Mouse (Mus musculus) CH12.LX (cell line): Measurements from ENCODE around the gene Sertad1. TPM values are rescaled to one million over a fixed set of nuclear protein-coding genes. Genes with fewer than 3 reads are reported as not detected.

Source experiments
- DNase-seq: peaks from one replicate; pipeline ENCODE4 v3.0.0-alpha.2; 2013; ENCODE audit errors: extremely low read depth
- H3K27ac ChIP-seq: 2 replicates; pipeline ENCODE4 v1.5.1; 2012; ENCODE audit warnings: low read depth, mild to moderate bottlenecking, control low read depth, moderate library complexity; ENCODE audit not compliant: insufficient read depth
- H3K27me3 ChIP-seq: replicated peaks from 2 replicates; pipeline ENCODE3; 2012; ENCODE audit warnings: inconsistent platforms
- H3K36me3 ChIP-seq, 2 experiments: replicated peaks in 1 of 2; 2 replicates each; pipeline versions ENCODE3 to v1.6.1; 2012; ENCODE audit warnings: inconsistent platforms in 1 of 2, low read length in 1 of 2, mild to moderate bottlenecking in 1 of 2, mixed read lengths in 1 of 2, moderate library complexity in 1 of 2; ENCODE audit not compliant: control insufficient read depth in 1 of 2, insufficient read depth in 1 of 2
- H3K4me1 ChIP-seq, 2 experiments: 2 replicates each; pipeline ENCODE4 v1.6.1; 2012; ENCODE audit warnings: inconsistent platforms in 1 of 2, moderate library complexity in 1 of 2; ENCODE audit not compliant: insufficient read depth in 2 of 2, control insufficient read depth in 1 of 2
- H3K4me2 ChIP-seq: 2 replicates; pipeline ENCODE4 v1.6.1; 2012; ENCODE audit warnings: low read depth, mild to moderate bottlenecking, control low read depth; ENCODE audit not compliant: poor library complexity, insufficient read depth, severe bottlenecking
- H3K4me3 ChIP-seq, 3 experiments: fragments of 150-350 bp in 1 of 3; sonication (generic) in 1 of 3; replicated peaks in 1 of 3; 2 replicates each; pipeline versions ENCODE3 to v1.5.1; 2011 to 2012; ENCODE audit warnings: low read depth in 2 of 3, low read length in 2 of 3, mild to moderate bottlenecking in 2 of 3, moderate library complexity in 2 of 3, control low read depth in 1 of 3, improper control_type of control experiment in 1 of 3, inconsistent platforms in 1 of 3, mixed read lengths in 1 of 3; ENCODE audit not compliant: poor library complexity in 1 of 3
- H3K79me2 ChIP-seq: replicated peaks from 2 replicates; pipeline ENCODE4 v1.6.1; 2012; ENCODE audit warnings: mild to moderate bottlenecking, moderate library complexity; ENCODE audit not compliant: control insufficient read depth, poor library complexity, insufficient read depth, severe bottlenecking; ENCODE audit errors: extremely low read depth
- H3K9ac ChIP-seq: 2 replicates; pipeline ENCODE4 v1.6.1; 2012; ENCODE audit warnings: low read depth, mild to moderate bottlenecking, control low read depth, moderate library complexity; ENCODE audit not compliant: insufficient read depth
- H3K9me3 ChIP-seq: replicated peaks from 2 replicates; pipeline ENCODE3; 2012; ENCODE audit warnings: low read length, inconsistent platforms, mixed read lengths
- CTCF ChIP-seq, 2 experiments: IDR thresholded peaks in 1 of 2; conservative IDR thresholded peaks in 1 of 2; 2 replicates each; pipeline ENCODE4 v1.5.1; 2011 to 2012; ENCODE audit warnings: low read depth in 2 of 2, low read length in 2 of 2, improper control_type of control experiment in 1 of 2, inconsistent platforms in 1 of 2, mild to moderate bottlenecking in 1 of 2, moderate library complexity in 1 of 2
- EP300 ChIP-seq: IDR thresholded peaks from 2 replicates; pipeline ENCODE4 v1.6.1; 2011; ENCODE audit warnings: low read length, improper control_type of control experiment
- GABPA ChIP-seq: IDR thresholded peaks from 2 replicates; pipeline ENCODE4 v1.6.1; 2012; ENCODE audit warnings: low read depth, low read length, improper control_type of control experiment, inconsistent platforms; ENCODE audit not compliant: insufficient replicate concordance
- JUN ChIP-seq: IDR thresholded peaks from 2 replicates; pipeline ENCODE4 v1.6.1; 2011; ENCODE audit warnings: low read depth, mild to moderate bottlenecking, low read length, improper control_type of control experiment, moderate library complexity; ENCODE audit not compliant: insufficient read depth
- JUND ChIP-seq: conservative IDR thresholded peaks from 2 replicates; pipeline ENCODE4 v1.6.1; 2011; ENCODE audit warnings: low read depth, low read length, improper control_type of control experiment
- MAFK ChIP-seq: IDR thresholded peaks from 2 replicates; pipeline ENCODE4 v1.6.1; 2011; ENCODE audit warnings: low read length, improper control_type of control experiment; ENCODE audit not compliant: insufficient replicate concordance
- MAX ChIP-seq: IDR thresholded peaks from 2 replicates; pipeline ENCODE4 v1.6.1; 2011; ENCODE audit warnings: low read length, improper control_type of control experiment
- MEF2A ChIP-seq: IDR thresholded peaks from 2 replicates; pipeline ENCODE4 v1.6.1; 2014; ENCODE audit warnings: low read depth, mild to moderate bottlenecking, inconsistent platforms, low read length, improper control_type of control experiment, borderline replicate concordance
- NELFE ChIP-seq: IDR thresholded peaks from 2 replicates; pipeline ENCODE4 v1.6.1; 2011; ENCODE audit warnings: low read depth, low read length, improper control_type of control experiment
- POLR2A ChIP-seq: IDR thresholded peaks from 2 replicates; pipeline ENCODE4 v1.6.1; 2011; ENCODE audit warnings: low read depth, mild to moderate bottlenecking, improper control_type of control experiment, low read length
- POLR2AphosphoS2 ChIP-seq: IDR thresholded peaks from 2 replicates; pipeline ENCODE4 v1.6.1; 2011; ENCODE audit warnings: low read depth, low read length, improper control_type of control experiment
- RAD21 ChIP-seq: IDR thresholded peaks from 2 replicates; pipeline ENCODE4 v1.6.1; 2011; ENCODE audit warnings: low read depth, mild to moderate bottlenecking, low read length, improper control_type of control experiment, moderate library complexity
- SMC3 ChIP-seq: IDR thresholded peaks from 2 replicates; pipeline ENCODE4 v1.6.1; 2011; ENCODE audit warnings: low read depth, low read length, improper control_type of control experiment
- TCF12 ChIP-seq: IDR thresholded peaks from 2 replicates; pipeline ENCODE4 v1.6.1; 2014; ENCODE audit warnings: low read depth, mild to moderate bottlenecking, inconsistent platforms, low read length, improper control_type of control experiment
- UBTF ChIP-seq: IDR thresholded peaks from 2 replicates; pipeline ENCODE4 v1.6.1; 2012; ENCODE audit warnings: low read depth, mild to moderate bottlenecking, inconsistent platforms, low read length, improper control_type of control experiment, moderate library complexity
- ZKSCAN1 ChIP-seq: IDR thresholded peaks from 2 replicates; pipeline ENCODE4 v1.6.1; 2012; ENCODE audit warnings: low read depth, inconsistent platforms, low read length, improper control_type of control experiment, borderline replicate concordance
- dilution Hi-C: fragments of 300-500 bp; cut with MboI; formaldehyde crosslinking; loops from 2 replicates; pipeline ENCODE4 v1.14.3; 2020; ENCODE audit warnings: low sequenced_read_pairs; ENCODE audit not compliant: extremely low pct_unique_long_range_greater_than_20kb, extremely low pct_ligation_motif_present
- in situ Hi-C: fragments of 300-500 bp; cut with MboI; formaldehyde crosslinking; loops from 3 replicates; pipeline ENCODE4 v1.14.3; 2019; ENCODE audit warnings: low sequenced_read_pairs, low pct_ligation_motif_present, low pct_unique_long_range_greater_than_20kb, mixed read lengths
- polyA plus RNA-seq: library from polyadenylated mRNA; unstranded; fragments of >175 nt; gene quantifications from 2 replicates; pipeline ENCODE4 v1.2.1, GENCODE M21; 2012; ENCODE audit warnings: low read depth; ENCODE audit not compliant: insufficient read length
- total RNA-seq, 2 experiments: library from RNA; depleted of rRNA; stranded (reverse); fragments of 300-350 nt in 1 of 2; fragments of >200 nt in 1 of 2; gene quantifications; 2 replicates each; pipeline ENCODE4 v1.2.3; 2012 to 2014

The Sertad1 gene
- total and polyA plus RNA-seq, 3 experiments = 5.0 to 9.1 (median 8.3) TPM

GRCm38 (mm10) chr7:27529070-27529469, 42.4 kb downstream of the Sertad1 start:
- Histone ChIP-seq H3K79me2 (no peaks in the 10 kb centered on the region), H3K9ac (no peak overlapping the region), H3K4me1 (peaks cover 0 to 12% of the 10 kb centered on the region in 2 experiments; a peak in 2 of 4 replicates), H3K27ac (no peak overlapping the region), H3K9me3 (no peaks in the 10 kb centered on the region), H3K4me3 (no peak overlapping the region), H3K4me2 (no peak overlapping the region), H3K27me3 (no peaks in the 10 kb centered on the region), H3K36me3 (peaks cover 7 to 16% of the 10 kb centered on the region in 2 experiments)
- DNase-seq = no peak
- TF ChIP-seq POLR2A = no peak
- TF ChIP-seq CTCF (conservative IDR thresholded peaks at IDR 0.05 in 1 of 2, IDR thresholded peaks at IDR 0.05 in 1 of 2; ENCODE audit: low read depth in 2 of 2, low read length in 2 of 2) = no peak
- TF ChIP-seq MEF2A = no peak
- no peak for TF ChIP-seq EP300
- TF ChIP-seq UBTF = no peak
- TF ChIP-seq MAX = no peak
- TF ChIP-seq JUN = no peak
- TF ChIP-seq TCF12 = no peak
- TF ChIP-seq GABPA = no peak
- no peak for TF ChIP-seq MAFK
- dilution Hi-C loops (no loop called here), in situ Hi-C loops (loop anchor here (10.0 kb wide), 1 partner anchor 194 kb away; the partner anchor contains the start of gene Ltbp4)

GRCm38 (mm10) chr7:27530937-27531336, 44.2 kb downstream of the Sertad1 start:
- Histone ChIP-seq H3K4me3 (no peak overlapping the region), H3K4me1 (peaks cover 2 to 6% of the 10 kb centered on the region in 2 experiments; a peak in 2 of 4 replicates), H3K9ac (no peak overlapping the region), H3K79me2 (no peaks in the 10 kb centered on the region), H3K27me3 (no peaks in the 10 kb centered on the region), H3K36me3 (peaks cover 13 to 26% of the 10 kb centered on the region in 2 experiments), H3K4me2 (no peak overlapping the region), H3K9me3 (no peaks in the 10 kb centered on the region), H3K27ac (no peak overlapping the region)
- dilution Hi-C loops = no loop called here
- TF ChIP-seq SMC3 (no peak), RAD21 (peak; percentile 17), CTCF (conservative IDR thresholded peaks at IDR 0.05 in 1 of 2, IDR thresholded peaks at IDR 0.05 in 1 of 2; ENCODE audit: low read depth in 2 of 2, low read length in 2 of 2) (peak in 1 of 2 experiments; percentile 37; a peak in 2 of 4 replicates), NELFE (no peak), TCF12 (no peak), JUND (no peak)
- in situ Hi-C loops = no loop called here
- DNase-seq = no peak

GRCm38 (mm10) chr7:27531707-27532106, 45.0 kb downstream of the Sertad1 start:
- Histone ChIP-seq H3K4me3 (no peak overlapping the region), H3K9ac (no peak overlapping the region), H3K9me3 (no peaks in the 10 kb centered on the region), H3K27me3 (no peaks in the 10 kb centered on the region)
- in situ Hi-C loops = no loop called here
- TF ChIP-seq POLR2AphosphoS2 (no peak), ZKSCAN1 (no peak)
- TF ChIP-seq, all 38 proteins: peak for 0
- peaks cover 18 to 32% of the 10 kb centered on the region in 2 experiments for H3K36me3 ChIP-seq
- H3K27ac ChIP-seq = no peak overlapping the region
- no peak overlapping the region for H3K4me2 ChIP-seq
- H3K4me1 ChIP-seq = peaks cover 2 to 5% of the 10 kb centered on the region in 2 experiments; a peak in 1 of 4 replicates
- dilution Hi-C loops = no loop called here
- no peaks in the 10 kb centered on the region for H3K79me2 ChIP-seq
- no peak for DNase-seq
